Mouse (Mus musculus): ENCODE measurements at regions not wholly inside any gene's neighbourhood (a gene's known extent, or its start where the extent isn't known, plus 50 kb on each side); places are given as distances from the start of the nearest gene placed in this dataset.

GRCm38 (mm10) chr6:24025721-24026120 is 55.9 kb upstream of the Tas2r118 start:
- TF ChIP-seq POLR2A (IDR thresholded peaks at IDR 0.05; ENCODE audit: low read depth, low read length) (no peak), CTCF (IDR thresholded peaks at IDR 0.05; ENCODE audit: extremely low read depth, insufficient read length, insufficient replicate concordance, low read depth, low read length) (no peak)
